Mouse (Mus musculus) hindbrain, embryonic 16.5 days (tissue): ENCODE measurements at regions not wholly inside any gene's neighbourhood (a gene's known extent, or its start where the extent isn't known, plus 50 kb on each side); places are given as distances from the start of the nearest gene placed in this dataset.

Experiments used
- ATAC-seq: fragments of 200-750 bp; cut with Nextera tagmentation; 2 replicates; pipeline ENCODE4 v1.8.0; 2017; ENCODE audit warnings: moderate TSS enrichment, moderate library complexity
- H3K27ac ChIP-seq: fragments of 300-500 bp; sonication (generic); 2 replicates; pipeline ENCODE4 v1.5.1; 2014; ENCODE audit warnings: low read depth, mild to moderate bottlenecking, control low read depth, low read length, moderate library complexity
- H3K27me3 ChIP-seq: fragments of 300-500 bp; sonication (generic); replicated peaks from 2 replicates; pipeline ENCODE4 v1.6.1; 2014; ENCODE audit warnings: low read length; ENCODE audit not compliant: control insufficient read depth, insufficient read depth
- H3K36me3 ChIP-seq: fragments of 300-500 bp; sonication (generic); 2 replicates; pipeline ENCODE4 v1.6.1; 2014; ENCODE audit warnings: mild to moderate bottlenecking, low read length, moderate library complexity, mixed read lengths; ENCODE audit not compliant: control insufficient read depth, insufficient read depth
- H3K4me1 ChIP-seq: fragments of 300-500 bp; sonication (generic); 2 replicates; pipeline ENCODE4 v1.6.1; 2014; ENCODE audit warnings: low read depth, low read length; ENCODE audit not compliant: control insufficient read depth, insufficient read depth
- H3K4me2 ChIP-seq: fragments of 300-500 bp; sonication (generic); 2 replicates; pipeline ENCODE4 v1.6.1; 2014; ENCODE audit warnings: mild to moderate bottlenecking, low read length, control low read depth, moderate library complexity
- H3K4me3 ChIP-seq: fragments of 300-500 bp; sonication (generic); 2 replicates; pipeline ENCODE4 v1.5.1; 2014; ENCODE audit warnings: mild to moderate bottlenecking, low read length, control low read depth, moderate library complexity
- H3K9ac ChIP-seq: fragments of 300-500 bp; sonication (generic); 2 replicates; pipeline ENCODE4 v1.6.1; 2014; ENCODE audit warnings: low read depth, mild to moderate bottlenecking, control low read depth, low read length, moderate library complexity
- H3K9me3 ChIP-seq: fragments of 300-500 bp; sonication (generic); 2 replicates; pipeline ENCODE4 v1.6.1; 2014; ENCODE audit warnings: mild to moderate bottlenecking, low read length, moderate library complexity; ENCODE audit not compliant: control insufficient read depth
- WGBS: fragments of 180-500 bp; shearing (Covaris S2); extraction: QIAGEN DNeasy Blood & Tissue Kit; methylation state at CpG from one replicate; pipeline ENCODE4 v1.1.7; 2014; 5-methylcytosine and 5-hydroxymethylcytosine counted together

DNA sequence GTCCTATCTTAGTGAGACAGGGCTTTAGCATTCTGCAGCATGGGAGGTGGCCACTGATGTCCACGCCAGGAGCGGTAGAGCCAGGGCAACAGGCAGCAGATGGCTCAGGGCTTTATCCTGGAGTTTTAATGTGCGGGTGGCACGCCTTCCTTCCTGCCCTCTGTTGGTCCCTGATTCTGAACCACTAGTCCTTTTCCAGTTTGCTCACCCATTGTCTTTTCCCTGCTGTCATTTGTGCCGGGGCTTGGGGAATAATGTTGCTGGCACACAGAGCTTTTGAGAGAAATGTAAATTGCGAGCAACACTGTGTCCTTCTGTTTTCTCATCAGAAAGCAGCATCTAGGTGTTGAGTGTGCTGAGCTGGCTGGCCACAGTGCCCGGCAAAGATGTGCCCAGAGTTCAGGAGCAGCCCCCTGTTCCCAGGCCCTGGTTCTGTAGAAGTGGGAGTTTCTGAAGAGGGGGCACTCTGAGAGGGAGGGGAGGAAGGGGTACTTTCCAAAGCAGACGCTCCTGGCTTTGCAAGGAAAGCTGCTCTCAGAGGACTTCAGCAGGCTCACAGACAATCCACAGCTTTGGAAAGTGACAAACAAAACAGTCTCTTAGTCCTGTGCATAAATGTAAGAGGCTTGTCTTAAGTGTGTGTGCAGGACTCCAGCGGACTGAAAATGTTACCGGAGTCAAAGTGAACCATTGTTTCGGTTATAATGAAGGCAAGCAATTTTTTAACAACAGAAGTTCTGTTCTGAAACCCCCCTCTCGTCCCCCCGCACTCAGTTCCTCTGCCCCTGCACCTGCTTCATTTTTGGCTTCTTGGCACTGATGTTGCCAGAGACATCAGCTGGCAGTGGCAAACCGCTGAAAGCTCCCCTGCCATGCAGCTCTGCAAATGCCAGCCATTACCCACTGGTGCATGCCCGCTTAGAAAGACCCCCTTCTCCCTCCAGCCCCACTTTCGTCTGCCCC is 284.4 kb upstream of the Mpdz start:
- Histone ChIP-seq H3K36me3 (no peaks in the 10 kb centered on the region), H3K4me3 (no peak overlapping the region), H3K4me1 (peaks cover 7% of the 10 kb centered on the region; the same call in 1 of the 2 replicates), H3K4me2 (peak overlapping the region; percentile 38), H3K27ac (peak overlapping the region; percentile 83), H3K9me3 (no peaks in the 10 kb centered on the region; the same call in 1 of the 2 replicates), H3K9ac (peak overlapping the region; percentile 47), H3K27me3 (no peaks in the 10 kb centered on the region)
- WGBS, result 14% methylated on average over 16 of the region's 16 CpGs
- ATAC-seq, result peak; percentile 96

DNA sequence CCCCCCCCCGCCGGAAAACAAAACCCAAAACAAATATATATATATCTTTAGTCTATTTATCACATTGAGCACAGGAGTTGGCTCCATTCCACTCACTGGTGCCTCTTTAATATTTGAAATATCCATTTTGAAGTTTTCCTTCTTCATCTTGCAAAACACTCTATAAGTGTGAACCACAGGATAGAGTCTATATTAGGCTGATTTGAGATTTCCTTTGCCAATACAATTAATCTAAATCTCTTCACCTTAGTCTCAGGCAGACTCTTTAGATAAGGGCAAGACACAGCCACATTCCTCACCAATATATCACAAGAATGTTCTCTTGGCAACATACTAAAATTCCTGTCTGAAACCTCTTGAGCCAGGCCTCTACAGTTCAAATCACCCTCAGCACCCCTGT is 282.1 kb upstream of the Mpdz start:
- no peaks in the 10 kb centered on the region for H3K36me3 ChIP-seq
- no peaks in the 10 kb centered on the region; the same call in 1 of the 2 replicates for H3K9me3 ChIP-seq
- no peak for ATAC-seq
- peaks cover 7% of the 10 kb centered on the region; the same call in 1 of the 2 replicates for H3K4me1 ChIP-seq
- no peaks in the 10 kb centered on the region for H3K27me3 ChIP-seq
- H3K27ac ChIP-seq, result no peak overlapping the region
- no peak overlapping the region for H3K4me3 ChIP-seq
- WGBS, result 96% methylated on average over 2 of the region's 2 CpGs
- H3K4me2 ChIP-seq, result no peak overlapping the region
- H3K9ac ChIP-seq, result no peak overlapping the region

DNA sequence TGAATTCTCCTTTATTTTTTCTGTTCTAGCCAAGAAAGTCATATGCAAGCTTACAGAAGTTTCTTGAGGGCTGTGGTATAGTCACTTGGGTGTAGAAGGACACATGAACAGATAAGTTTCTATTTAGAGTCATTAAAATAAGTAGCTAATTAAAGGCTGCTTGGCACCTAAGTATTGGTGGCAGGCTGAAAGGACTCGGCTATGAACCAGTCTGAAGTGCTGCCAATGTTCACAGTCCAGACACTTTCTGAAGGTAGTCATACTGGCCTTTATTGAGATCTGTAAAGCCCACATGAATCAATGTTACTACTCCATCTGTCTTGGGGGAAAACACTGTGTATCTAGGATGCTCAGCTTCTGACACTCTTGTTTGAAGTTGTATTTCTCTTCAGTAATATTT is 269.8 kb upstream of the Mpdz start:
- ATAC-seq, result no peak
- H3K36me3 ChIP-seq, result no peaks in the 10 kb centered on the region
- H3K4me1 ChIP-seq, result no peaks in the 10 kb centered on the region
- WGBS, result 65% methylated on average over 1 of the region's 1 CpGs
- H3K4me2 ChIP-seq, result no peak overlapping the region
- no peak overlapping the region for H3K4me3 ChIP-seq
- H3K27ac ChIP-seq, result no peak overlapping the region
- no peaks in the 10 kb centered on the region for H3K9me3 ChIP-seq
- no peak overlapping the region for H3K9ac ChIP-seq
- no peaks in the 10 kb centered on the region for H3K27me3 ChIP-seq

DNA sequence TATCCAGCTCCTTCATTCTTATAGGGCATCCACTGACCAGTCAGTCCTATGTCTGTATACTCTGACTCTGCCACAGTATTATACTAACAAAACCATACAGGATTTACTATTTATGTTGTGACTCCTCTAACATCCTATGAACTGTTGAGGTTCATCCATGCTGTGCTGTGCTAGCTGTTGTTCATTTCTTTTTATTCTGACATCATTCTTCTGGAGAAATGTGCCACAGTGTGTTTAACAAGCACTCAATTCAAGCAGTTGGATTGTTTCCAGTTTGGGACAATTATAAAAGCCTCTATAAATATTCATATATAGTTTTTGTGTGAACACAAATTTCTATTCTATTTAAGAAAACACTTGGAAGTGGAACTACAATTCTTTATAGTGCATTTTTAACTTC is 252.6 kb upstream of the Mpdz start:
- Histone ChIP-seq H3K27ac (no peak overlapping the region), H3K4me2 (no peak overlapping the region)

DNA sequence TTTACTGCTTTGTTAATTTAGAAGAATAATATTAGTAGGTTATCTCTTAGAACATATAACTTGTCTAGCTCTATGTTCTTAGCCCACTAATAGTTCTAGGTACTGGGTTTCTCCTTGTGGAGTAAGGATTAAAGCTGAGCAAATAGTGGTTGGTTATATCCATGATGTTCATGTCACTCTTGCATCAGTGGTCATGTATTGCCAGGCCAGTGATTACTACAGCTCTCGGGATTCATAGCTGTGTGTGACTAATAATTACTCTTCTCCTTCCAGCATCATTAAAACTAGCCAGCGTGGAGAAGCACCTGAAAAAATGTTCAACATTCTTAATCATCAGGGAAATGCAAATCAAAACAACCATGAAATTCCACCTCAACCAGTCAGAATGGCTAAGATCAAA is 234.6 kb upstream of the Mpdz start:
- ATAC-seq, result no peak
- no peaks in the 10 kb centered on the region for H3K9me3 ChIP-seq
- no peak overlapping the region for H3K27ac ChIP-seq
- no peaks in the 10 kb centered on the region for H3K4me1 ChIP-seq
- 73% methylated on average over 2 of the region's 2 CpGs for WGBS
- no peak overlapping the region for H3K4me3 ChIP-seq
- no peak overlapping the region for H3K9ac ChIP-seq
- H3K36me3 ChIP-seq, result no peaks in the 10 kb centered on the region
- H3K27me3 ChIP-seq, result no peaks in the 10 kb centered on the region
- H3K4me2 ChIP-seq, result no peak overlapping the region

More for the DNA sequence above, 252.6 kb upstream of the Mpdz start:
- Histone ChIP-seq H3K4me1 (no peaks in the 10 kb centered on the region), H3K9ac (no peak overlapping the region), H3K9me3 (no peaks in the 10 kb centered on the region), H3K4me3 (no peak overlapping the region), H3K36me3 (no peaks in the 10 kb centered on the region), H3K27me3 (no peaks in the 10 kb centered on the region)
- no peak for ATAC-seq

DNA sequence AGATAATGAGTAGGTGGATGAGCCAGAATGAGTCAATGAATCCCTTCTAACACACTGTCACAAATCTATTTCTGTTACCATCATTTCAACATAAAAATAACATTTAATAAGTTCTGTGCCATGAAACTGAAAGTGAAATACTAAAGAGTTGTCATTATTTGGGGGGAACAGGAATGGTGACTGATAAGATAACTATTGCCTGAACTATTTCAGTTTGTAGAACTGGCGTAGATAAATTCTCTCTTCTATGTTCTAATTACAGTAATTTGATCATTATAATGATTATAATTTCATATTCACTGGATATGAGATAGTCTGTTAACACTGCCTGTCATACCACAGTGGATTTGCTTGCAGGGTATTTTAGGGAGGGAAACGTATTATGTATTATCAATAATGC is 232.3 kb upstream of the Mpdz start:
- Histone ChIP-seq H3K9ac (no peak overlapping the region), H3K27ac (no peak overlapping the region), H3K4me3 (no peak overlapping the region), H3K4me2 (no peak overlapping the region), H3K4me1 (no peaks in the 10 kb centered on the region), H3K36me3 (no peaks in the 10 kb centered on the region), H3K9me3 (no peaks in the 10 kb centered on the region), H3K27me3 (no peaks in the 10 kb centered on the region)
- WGBS, result 87% methylated on average over 2 of the region's 2 CpGs
- ATAC-seq, result no peak

DNA sequence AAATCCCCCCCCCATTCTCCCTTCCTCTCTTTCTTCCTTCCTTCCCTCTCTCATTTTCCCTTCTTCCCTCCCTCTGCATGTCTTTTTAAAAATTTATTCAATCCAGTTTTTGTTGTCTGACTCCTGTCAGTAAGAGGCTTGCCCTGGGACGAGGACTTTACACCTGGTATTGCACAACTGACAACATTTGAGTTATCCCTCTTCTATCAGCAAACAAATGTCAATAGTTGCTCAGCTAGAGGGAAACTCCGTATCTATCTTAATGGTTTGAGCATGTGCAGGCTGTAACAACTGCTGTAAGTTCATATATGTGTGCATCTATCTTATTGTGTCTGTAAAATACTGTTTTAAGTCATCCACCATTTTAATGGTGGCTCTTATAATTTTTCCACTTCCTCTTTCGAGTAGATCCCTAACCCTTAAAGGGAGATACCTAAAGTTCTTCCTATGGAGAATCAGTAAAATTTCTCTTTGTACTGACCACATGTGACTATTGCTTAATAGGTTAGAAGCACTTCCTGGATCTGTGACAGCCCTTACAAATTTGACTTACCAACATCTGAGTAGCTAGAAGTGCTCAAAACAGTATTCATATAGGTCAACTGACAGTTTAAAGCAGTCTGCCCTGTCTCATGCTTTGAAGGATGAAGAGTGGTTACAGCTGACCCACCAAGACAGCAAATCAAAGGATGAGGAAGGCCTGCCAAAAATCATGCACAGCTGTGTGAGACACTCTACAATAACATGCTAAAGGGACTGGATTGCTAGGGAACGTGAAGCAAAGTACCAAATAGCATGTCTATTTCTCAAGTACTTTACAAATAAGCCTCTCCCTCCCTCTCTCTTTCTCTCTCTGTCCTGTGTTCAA is 231.0 kb upstream of the Mpdz start:
- 81% methylated on average over 4 of the region's 4 CpGs for WGBS
- H3K9ac ChIP-seq, result no peak overlapping the region

DNA sequence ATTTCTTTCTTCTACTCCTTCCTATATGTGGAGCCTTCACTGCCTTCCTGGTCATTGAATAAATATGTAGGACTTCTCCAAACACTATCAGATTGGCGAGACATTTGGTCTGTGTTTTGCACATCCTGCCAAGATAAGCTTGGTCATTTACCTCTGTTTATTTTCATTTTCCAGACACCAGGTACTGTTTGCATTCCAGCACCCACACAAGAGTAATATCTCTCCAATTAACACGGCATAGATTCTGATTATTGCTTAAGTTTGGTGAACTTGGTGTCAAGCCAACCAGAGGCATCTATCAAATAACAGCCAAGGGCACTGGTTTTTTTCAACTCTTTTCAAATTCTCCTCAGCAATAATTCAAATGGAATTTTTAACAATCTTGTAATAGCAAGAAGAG is 229.4 kb upstream of the Mpdz start:
- WGBS, result 90% methylated on average over 2 of the region's 2 CpGs
- Histone ChIP-seq H3K9me3 (no peaks in the 10 kb centered on the region), H3K4me2 (no peak overlapping the region)

More for the DNA sequence above, 231.0 kb upstream of the Mpdz start:
- no peak overlapping the region for H3K4me2 ChIP-seq
- H3K4me3 ChIP-seq, result no peak overlapping the region
- H3K27me3 ChIP-seq, result no peaks in the 10 kb centered on the region
- H3K36me3 ChIP-seq, result no peaks in the 10 kb centered on the region
- H3K9me3 ChIP-seq, result no peaks in the 10 kb centered on the region
- no peak for ATAC-seq
- H3K27ac ChIP-seq, result no peak overlapping the region
- no peaks in the 10 kb centered on the region for H3K4me1 ChIP-seq

DNA sequence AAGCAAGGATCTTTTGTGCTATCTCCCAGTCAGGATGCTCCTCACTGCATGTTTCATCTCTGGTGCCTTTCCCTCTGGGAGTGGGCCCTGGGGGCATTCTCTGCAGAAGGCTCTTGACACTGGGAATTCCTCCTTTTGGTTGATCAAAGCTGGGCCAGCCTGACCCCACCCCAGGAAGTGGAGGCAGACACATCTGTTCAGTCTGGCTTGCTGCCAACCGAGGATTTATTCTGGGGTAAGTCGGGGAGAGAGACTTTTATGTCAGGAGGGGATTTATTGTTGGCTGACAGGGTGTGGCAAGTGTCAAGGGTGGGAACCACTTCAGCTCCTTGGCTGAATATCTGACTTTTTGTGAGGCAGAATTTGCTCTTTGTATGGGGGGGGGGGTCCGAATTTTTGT is 226.6 kb upstream of the Mpdz start:
- no peaks in the 10 kb centered on the region for H3K27me3 ChIP-seq
- H3K36me3 ChIP-seq, result no peaks in the 10 kb centered on the region
- no peak overlapping the region for H3K9ac ChIP-seq
- ATAC-seq, result no peak
- WGBS, result 21% methylated on average over 3 of the region's 3 CpGs
- no peaks in the 10 kb centered on the region for H3K9me3 ChIP-seq
- H3K4me2 ChIP-seq, result no peak overlapping the region
- H3K4me1 ChIP-seq, result no peaks in the 10 kb centered on the region
- no peak overlapping the region for H3K4me3 ChIP-seq
- H3K27ac ChIP-seq, result no peak overlapping the region

More for the DNA sequence above, 229.4 kb upstream of the Mpdz start:
- no peak for ATAC-seq
- Histone ChIP-seq H3K4me3 (no peak overlapping the region), H3K36me3 (no peaks in the 10 kb centered on the region), H3K4me1 (no peaks in the 10 kb centered on the region), H3K27ac (no peak overlapping the region), H3K27me3 (no peaks in the 10 kb centered on the region), H3K9ac (no peak overlapping the region)
